Mouse (Mus musculus) myocyte (in vitro differentiated cells): ENCODE measurements around the gene Bmper. TPM values are rescaled to one million over a fixed set of nuclear protein-coding genes. Genes with fewer than 3 reads are reported as not detected.
A peak's percentile ranks its signal among the peaks of the same experiment; 100 is the strongest.

Experiments
- H3K27me3 ChIP-seq: one replicate; pipeline ENCODE4 v1.6.1; 2011; ENCODE audit not compliant: control insufficient read depth, insufficient read depth, insufficient read length
- H3K36me3 ChIP-seq: one replicate; pipeline ENCODE4 v1.6.1; 2011; ENCODE audit not compliant: control insufficient read depth, insufficient read depth
- H3K4me2 ChIP-seq: one replicate; pipeline ENCODE4 v1.6.1; 2011; ENCODE audit warnings: low read depth, control low read depth
- H3K4me3 ChIP-seq: one replicate; pipeline ENCODE4 v1.5.1; 2011; ENCODE audit warnings: mild to moderate bottlenecking, control low read depth, moderate library complexity
- H3K79me2 ChIP-seq: one replicate; pipeline ENCODE4 v1.6.1; 2011; ENCODE audit not compliant: control insufficient read depth, insufficient read depth
- H3ac ChIP-seq: one replicate; pipeline ENCODE4 v1.6.1; 2011; ENCODE audit not compliant: control insufficient read depth, insufficient read length
- CEBPB ChIP-seq: IDR thresholded peaks from 2 replicates; pipeline ENCODE4 v1.6.1; 2011; ENCODE audit warnings: mild to moderate bottlenecking, moderate library complexity; ENCODE audit not compliant: poor library complexity, insufficient read depth, severe bottlenecking
- E2F4 ChIP-seq: IDR thresholded peaks from one replicate; pipeline ENCODE4 v1.6.1; 2011; ENCODE audit warnings: mild to moderate bottlenecking, control low read depth, moderate library complexity; ENCODE audit not compliant: insufficient read depth
- MAX ChIP-seq: IDR thresholded peaks from one replicate; pipeline ENCODE4 v1.6.1; 2011; ENCODE audit warnings: low read depth, mild to moderate bottlenecking, control low read depth
- MYOD1 ChIP-seq, 3 experiments: IDR thresholded peaks; one replicate each; pipeline ENCODE4 v1.6.1; 2011; ENCODE audit warnings: control low read depth in 2 of 3, low read depth in 2 of 3, mild to moderate bottlenecking in 2 of 3, moderate library complexity in 1 of 3; ENCODE audit not compliant: insufficient read length in 2 of 3, control insufficient read depth in 1 of 3
- MYOG ChIP-seq, 3 experiments: IDR thresholded peaks; one replicate each; pipeline ENCODE4 v1.6.1; 2011; ENCODE audit warnings: control low read depth in 2 of 3, low read depth in 2 of 3, mild to moderate bottlenecking in 2 of 3; ENCODE audit not compliant: insufficient read length in 2 of 3, control insufficient read depth in 1 of 3, insufficient read depth in 1 of 3
- POLR2A ChIP-seq: IDR thresholded peaks from one replicate; pipeline ENCODE4 v1.6.1; 2011; ENCODE audit warnings: low read depth, mild to moderate bottlenecking, control low read depth, moderate library complexity; ENCODE audit not compliant: insufficient read length
- POLR2AphosphoS2 ChIP-seq: IDR thresholded peaks from one replicate; pipeline ENCODE4 v1.6.1; 2011; ENCODE audit warnings: low read depth, control low read depth; ENCODE audit not compliant: insufficient read length
- REST ChIP-seq: IDR thresholded peaks from one replicate; pipeline ENCODE4 v1.6.1; 2011; ENCODE audit warnings: mild to moderate bottlenecking, control low read depth, moderate library complexity; ENCODE audit not compliant: insufficient read depth, insufficient read length
- SRF ChIP-seq: IDR thresholded peaks from one replicate; pipeline ENCODE4 v1.6.1; 2011; ENCODE audit warnings: low read depth; ENCODE audit not compliant: control insufficient read depth, insufficient read length
- TCF12 ChIP-seq: IDR thresholded peaks from one replicate; pipeline ENCODE4 v1.6.1; 2011; ENCODE audit warnings: mild to moderate bottlenecking, control low read depth; ENCODE audit not compliant: poor library complexity, insufficient read depth, severe bottlenecking
- TCF3 ChIP-seq: IDR thresholded peaks from one replicate; pipeline ENCODE4 v1.6.1; 2011; ENCODE audit warnings: low read depth, control low read depth; ENCODE audit not compliant: insufficient read length
- USF1 ChIP-seq: IDR thresholded peaks from one replicate; pipeline ENCODE4 v1.6.1; 2011; ENCODE audit warnings: low read depth, mild to moderate bottlenecking, control low read depth, moderate library complexity
- polyA plus RNA-seq: library from polyadenylated mRNA; unstranded; fragments of >200 nt; fragmentation: generic; extraction: Trizol; gene quantifications from one replicate; pipeline ENCODE4 v1.2.1, GENCODE M21; 2012; ENCODE audit warnings: missing spikeins

The Bmper gene
- polyA plus RNA-seq, 1 experiment = 2.2 TPM

DNA sequence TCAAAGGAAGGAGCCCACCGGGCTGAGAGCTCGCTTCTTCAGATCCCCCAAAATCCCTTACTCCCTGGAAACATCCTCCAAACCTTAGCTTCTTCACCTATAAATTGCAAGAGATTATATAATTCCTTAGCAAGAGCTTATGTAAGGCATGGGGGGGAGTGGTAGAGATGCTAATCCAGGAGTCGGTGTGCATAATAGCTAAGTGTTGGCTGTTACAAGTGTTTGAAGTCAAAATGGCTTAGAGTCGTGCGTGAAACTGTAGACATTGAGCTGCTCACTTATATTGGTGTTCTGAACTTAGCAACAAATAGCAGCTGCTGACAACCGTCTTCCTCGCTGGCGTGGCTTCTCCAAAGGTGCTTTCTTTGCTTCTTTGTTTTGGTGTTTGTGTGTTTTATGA, 128.5 kb downstream of the Bmper start:
- H3ac ChIP-seq = no peak overlapping the region
- H3K4me2 ChIP-seq = no peak overlapping the region
- TF ChIP-seq REST (no peak), SRF (no peak), CEBPB (no peak), POLR2AphosphoS2 (no peak), E2F4 (no peak), POLR2A (no peak), MYOD1 (IDR thresholded peaks at IDR 0.05; ENCODE audit: control insufficient read depth in 1 of 3, insufficient read length in 2 of 3, low read depth in 2 of 3) (no peak), TCF12 (no peak), MAX (no peak), TCF3 (no peak), MYOG (IDR thresholded peaks at IDR 0.05; ENCODE audit: control insufficient read depth in 1 of 3, insufficient read depth in 1 of 3, insufficient read length in 2 of 3, low read depth in 2 of 3) (no peak), USF1 (no peak)
- H3K4me3 ChIP-seq = no peak overlapping the region
- no peaks in the 10 kb centered on the region for H3K79me2 ChIP-seq
- no peaks in the 10 kb centered on the region for H3K36me3 ChIP-seq
- H3K27me3 ChIP-seq = no peaks in the 10 kb centered on the region

- no peaks in the 10 kb centered on the region for H3K36me3 ChIP-seq
- no peaks in the 10 kb centered on the region for H3K27me3 ChIP-seq
- H3ac ChIP-seq = no peak overlapping the region
- H3K4me3 ChIP-seq = no peak overlapping the region
- TF ChIP-seq REST = no peak
- TF ChIP-seq TCF3 = no peak
- peak in 1 of 3 experiments; percentile 41 for TF ChIP-seq MYOG (IDR thresholded peaks at IDR 0.05; ENCODE audit: control insufficient read depth in 1 of 3, insufficient read depth in 1 of 3, insufficient read length in 2 of 3, low read depth in 2 of 3)
- no peak for TF ChIP-seq CEBPB
- TF ChIP-seq MYOD1 (IDR thresholded peaks at IDR 0.05; ENCODE audit: control insufficient read depth in 1 of 3, insufficient read length in 2 of 3, low read depth in 2 of 3) = peak in 2 of 3 experiments; percentile 12 to 66
- no peak for TF ChIP-seq E2F4
- TF ChIP-seq SRF = no peak
- TF ChIP-seq POLR2AphosphoS2 = no peak
- TF ChIP-seq TCF12 = no peak
- H3K79me2 ChIP-seq = no peaks in the 10 kb centered on the region
- H3K4me2 ChIP-seq = no peak overlapping the region
These were observed 129.5 kb downstream of the Bmper start for GRCm38 (mm10) chr9:23352396-23352795.

- Histone ChIP-seq H3K4me2 (peak overlapping the region; percentile 44), H3K4me3 (no peak overlapping the region), H3K27me3 (no peaks in the 10 kb centered on the region), H3ac (no peak overlapping the region), H3K36me3 (no peaks in the 10 kb centered on the region), H3K79me2 (no peaks in the 10 kb centered on the region)
- no peak for TF ChIP-seq TCF3
- TF ChIP-seq MYOD1 (IDR thresholded peaks at IDR 0.05; ENCODE audit: control insufficient read depth in 1 of 3, insufficient read length in 2 of 3, low read depth in 2 of 3) = peak in 1 of 3 experiments; percentile 51
- TF ChIP-seq TCF12 = peak; percentile 19
- peak in 1 of 3 experiments; percentile 63 for TF ChIP-seq MYOG (IDR thresholded peaks at IDR 0.05; ENCODE audit: control insufficient read depth in 1 of 3, insufficient read depth in 1 of 3, insufficient read length in 2 of 3, low read depth in 2 of 3)
These were observed 131.4 kb downstream of the Bmper start for GRCm38 (mm10) chr9:23354201-23354820.

- H3ac ChIP-seq = no peak overlapping the region
- TF ChIP-seq USF1 = no peak
- TF ChIP-seq MAX = no peak
- TF ChIP-seq SRF = no peak
- TF ChIP-seq CEBPB = no peak
- TF ChIP-seq REST = no peak
- TF ChIP-seq TCF12 = no peak
- TF ChIP-seq MYOD1 (IDR thresholded peaks at IDR 0.05; ENCODE audit: control insufficient read depth in 1 of 3, insufficient read length in 2 of 3, low read depth in 2 of 3) = no peak
- no peak for TF ChIP-seq E2F4
- TF ChIP-seq TCF3 = no peak
- TF ChIP-seq POLR2AphosphoS2 = no peak
- TF ChIP-seq MYOG (IDR thresholded peaks at IDR 0.05; ENCODE audit: control insufficient read depth in 1 of 3, insufficient read depth in 1 of 3, insufficient read length in 2 of 3, low read depth in 2 of 3) = no peak
- TF ChIP-seq POLR2A = no peak
These were observed 135.2 kb downstream of the Bmper start for GRCm38 (mm10) chr9:23358108-23358507.

DNA sequence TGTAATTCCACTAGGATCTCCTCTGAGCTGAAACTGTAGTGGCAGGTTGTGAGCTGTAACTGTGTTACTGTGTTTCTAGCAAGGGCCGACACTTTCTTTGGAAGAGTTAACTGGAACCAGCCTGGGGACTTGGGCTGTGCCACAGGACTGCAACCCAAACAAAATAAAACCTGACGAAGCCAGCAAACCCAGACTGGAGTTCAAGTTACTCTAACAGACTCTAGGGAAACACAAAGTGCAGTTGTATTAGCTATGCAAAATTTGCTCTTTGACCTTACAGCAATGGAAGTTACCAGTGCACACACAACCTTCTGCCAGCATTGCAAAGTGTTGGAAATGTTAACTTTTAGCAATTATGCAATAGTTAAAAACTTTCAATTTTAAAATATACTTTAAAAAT, 140.3 kb downstream of the Bmper start:
- TF ChIP-seq TCF12 (no peak), POLR2AphosphoS2 (no peak), E2F4 (no peak), POLR2A (no peak)
- H3K4me2 ChIP-seq = no peak overlapping the region
- no peaks in the 10 kb centered on the region for H3K36me3 ChIP-seq
- H3ac ChIP-seq = no peak overlapping the region
- no peaks in the 10 kb centered on the region for H3K79me2 ChIP-seq
- no peaks in the 10 kb centered on the region for H3K27me3 ChIP-seq
- H3K4me3 ChIP-seq = no peak overlapping the region

More at GRCm38 (mm10) chr9:23358108-23358507, 135.2 kb downstream of the Bmper start:
- Histone ChIP-seq H3K4me2 (no peak overlapping the region), H3K4me3 (no peak overlapping the region), H3K79me2 (no peaks in the 10 kb centered on the region), H3K36me3 (no peaks in the 10 kb centered on the region), H3K27me3 (no peaks in the 10 kb centered on the region)
